Mouse (Mus musculus) heart, adult 2 months (tissue): Measurements from ENCODE around the gene Plscr4. TPM values are rescaled to one million over a fixed set of nuclear protein-coding genes. Genes with fewer than 3 reads are reported as not detected.

ENCODE experiments used
- DNase-seq, 2 experiments: peaks; one replicate each; pipeline ENCODE4 v3.0.0; 2021
- H3K27ac ChIP-seq: fragments of 200-600 bp; 2 replicates; pipeline ENCODE4 v1.8.1; 2022
- H3K27me3 ChIP-seq: fragments of 200-500 bp; 2 replicates; pipeline ENCODE4 v1.6.1; 2012; ENCODE audit warnings: mild to moderate bottlenecking, low read length, inconsistent platforms, mixed read lengths; ENCODE audit not compliant: control insufficient read depth, insufficient read depth
- H3K36me3 ChIP-seq: fragments of 200-500 bp; 2 replicates; pipeline ENCODE4 v1.6.1; 2012; ENCODE audit warnings: low read length, inconsistent platforms; ENCODE audit not compliant: control insufficient read depth, insufficient read depth
- H3K4me1 ChIP-seq: fragments of 200-500 bp; 2 replicates; pipeline ENCODE4 v1.6.1; 2011; ENCODE audit warnings: low read length; ENCODE audit not compliant: control insufficient read depth, insufficient read depth
- H3K4me3 ChIP-seq: fragments of 200-600 bp; 2 replicates; pipeline ENCODE4 v1.8.1; 2022
- H3K79me2 ChIP-seq: fragments of 200-500 bp; replicated peaks from 2 replicates; pipeline ENCODE4 v1.6.1; 2012; ENCODE audit warnings: mild to moderate bottlenecking, inconsistent platforms, low read length, moderate library complexity, mixed read lengths; ENCODE audit not compliant: control insufficient read depth, insufficient read depth
- H3K9ac ChIP-seq: fragments of 200-500 bp; 2 replicates; pipeline ENCODE4 v1.6.1; 2012; ENCODE audit warnings: low read depth, mild to moderate bottlenecking, control low read depth, inconsistent platforms, low read length, mixed read lengths
- CTCF ChIP-seq: fragments of 200-600 bp; IDR thresholded peaks from 2 replicates; pipeline ENCODE4 v1.8.1; 2022; ENCODE audit warnings: antibody characterized with exemption, mild to moderate bottlenecking, moderate library complexity
- EP300 ChIP-seq: fragments of 200-500 bp; IDR thresholded peaks from 2 replicates; pipeline ENCODE4 v1.6.1; 2011; ENCODE audit warnings: low read depth, low read length, control low read depth; ENCODE audit not compliant: insufficient read depth
- POLR2A ChIP-seq: fragments of 200-500 bp; IDR thresholded peaks from 2 replicates; pipeline ENCODE4 v1.6.1; 2011; ENCODE audit warnings: mild to moderate bottlenecking, low read depth, low read length, control low read depth; ENCODE audit not compliant: insufficient read depth
- WGBS: fragments of 180-500 bp; shearing (Covaris S2); methylation state at CpG from one replicate; pipeline ENCODE4 v1.1.7; 2018; 5-methylcytosine and 5-hydroxymethylcytosine counted together
- intact Hi-C: fragments of 180-260 bp; cut with DNase I; formaldehyde crosslinking; loops from one replicate; pipeline ENCODE4 v1.15.1; 2025
- polyA plus RNA-seq: library from polyadenylated mRNA; depleted of rRNA; stranded (reverse); fragments of >200 nt; gene quantifications from 2 replicates; pipeline ENCODE4 v1.2.3, GENCODE M21; 2012
- total RNA-seq, 2 experiments: library from RNA; stranded (reverse); gene quantifications; 2 replicates each; pipeline ENCODE4 v1.2.3; 2021

The Plscr4 gene
- total and polyA plus RNA-seq, 3 experiments = 6.8 to 8.1 (median 7.4) TPM

GRCm38 (mm10) chr9:92490319-92490718 is 33.1 kb downstream of the Plscr4 start:
- Histone ChIP-seq H3K27me3 (no peaks in the 10 kb centered on the region), H3K9ac (no peak overlapping the region), H3K4me1 (no peaks in the 10 kb centered on the region), H3K79me2 (no peaks in the 10 kb centered on the region), H3K4me3 (no peak overlapping the region), H3K36me3 (peaks cover 4% of the 10 kb centered on the region), H3K27ac (no peak overlapping the region)
- intact Hi-C loops = no loop called here
- no peak for TF ChIP-seq EP300
- TF ChIP-seq CTCF = no peak
- no peak for TF ChIP-seq POLR2A
- no peak for DNase-seq
- WGBS = 97% methylated on average over 3 of the region's 3 CpGs

GRCm38 (mm10) chr9:92491274-92491673 is 34.1 kb downstream of the Plscr4 start:
- no peak for DNase-seq
- no peak overlapping the region for H3K27ac ChIP-seq
- no peaks in the 10 kb centered on the region for H3K4me1 ChIP-seq
- no peak overlapping the region for H3K9ac ChIP-seq
- TF ChIP-seq EP300 = no peak
- TF ChIP-seq CTCF = no peak
- TF ChIP-seq POLR2A = no peak
- WGBS = 73% methylated on average over 2 of the region's 2 CpGs
- no peaks in the 10 kb centered on the region for H3K27me3 ChIP-seq
- peaks cover 4% of the 10 kb centered on the region; the same call in 1 of the 2 replicates for H3K36me3 ChIP-seq
- no peaks in the 10 kb centered on the region for H3K79me2 ChIP-seq
- H3K4me3 ChIP-seq = no peak overlapping the region
- intact Hi-C loops = no loop called here

GRCm38 (mm10) chr9:92499710-92500410 is 42.7 kb downstream of the Plscr4 start:
- intact Hi-C loops = loop anchor here (1.0 to 5.0 kb wide), 5 partner anchors 43 to 379 kb away; partner anchors contain the start of gene Plod2
- H3K36me3 ChIP-seq = no peaks in the 10 kb centered on the region
- no peak overlapping the region for H3K27ac ChIP-seq
- H3K79me2 ChIP-seq = no peaks in the 10 kb centered on the region
- peak; percentile 71 to 90 for DNase-seq
- no peak overlapping the region for H3K9ac ChIP-seq
- no peak overlapping the region for H3K4me3 ChIP-seq
- TF ChIP-seq EP300 (0 out of 2 replicates have a peak, but pooled peaks have one; percentile 81), CTCF (peak; percentile 91), POLR2A (no peak)
- no peaks in the 10 kb centered on the region for H3K27me3 ChIP-seq
- 36% methylated on average over 12 of the region's 12 CpGs for WGBS
- no peaks in the 10 kb centered on the region for H3K4me1 ChIP-seq

GRCm38 (mm10) chr9:92504256-92504655 is 47.1 kb downstream of the Plscr4 start:
- DNase-seq = no peak
- no peaks in the 10 kb centered on the region for H3K27me3 ChIP-seq
- no peaks in the 10 kb centered on the region for H3K4me1 ChIP-seq
- intact Hi-C loops = no loop called here
- no peaks in the 10 kb centered on the region for H3K79me2 ChIP-seq
- 72% methylated on average over 3 of the region's 3 CpGs for WGBS
- no peak overlapping the region for H3K27ac ChIP-seq
- TF ChIP-seq POLR2A (no peak), EP300 (no peak), CTCF (no peak)
- H3K9ac ChIP-seq = no peak overlapping the region
- no peak overlapping the region for H3K4me3 ChIP-seq
- no peaks in the 10 kb centered on the region for H3K36me3 ChIP-seq

- no peak for TF ChIP-seq POLR2A
- TF ChIP-seq EP300 = no peak
- TF ChIP-seq CTCF = no peak
- Histone ChIP-seq H3K27me3 (no peaks in the 10 kb centered on the region), H3K27ac (no peak overlapping the region), H3K9ac (no peak overlapping the region), H3K79me2 (no peaks in the 10 kb centered on the region), H3K4me3 (no peak overlapping the region), H3K36me3 (no peaks in the 10 kb centered on the region), H3K4me1 (no peaks in the 10 kb centered on the region)
- intact Hi-C loops = no loop called here
- no peak for DNase-seq
- 62% methylated on average over 1 of the region's 1 CpGs for WGBS
Measured at GRCm38 (mm10) chr9:92504889-92505288, 47.7 kb downstream of the Plscr4 start.

- TF ChIP-seq POLR2A (no peak), CTCF (no peak), EP300 (no peak)
- Histone ChIP-seq H3K27ac (no peak overlapping the region), H3K27me3 (no peaks in the 10 kb centered on the region), H3K9ac (no peak overlapping the region), H3K36me3 (no peaks in the 10 kb centered on the region), H3K79me2 (no peaks in the 10 kb centered on the region), H3K4me1 (no peaks in the 10 kb centered on the region), H3K4me3 (no peak overlapping the region)
- intact Hi-C loops = no loop called here
- DNase-seq = no peak
Measured at GRCm38 (mm10) chr9:92511696-92512095, 54.5 kb downstream of the Plscr4 start.
